29 mouse cellular contexts compared by ENCODE assay signal in genomic region chr11:109391200-109391599, GRCm38 (mm10). TPM values are rescaled to one million over a fixed set of nuclear protein-coding genes. Genes with fewer than 3 reads are reported as not detected.
"Had no signal": no experiment of that assay in that cellular context is flagged by ENCODE, and none has a peak within 500 bp of the region (broad histone marks: within the 10 kb centered on the region; RNA-seq: fewer than 3 reads in every experiment).

No protein-coding gene starts in this region.

- H3K9ac ChIP-seq: kidney, embryonic 15.5 days; limb, embryonic 12.5 days; limb, embryonic 15.5 days; liver, embryonic 13.5 days; midbrain, embryonic 13.5 days had no signal

- DNase-seq: kidney, adult 8-10 months; layer of hippocampus, postnatal 36 days; left cerebral cortex, postnatal 4 days; liver, embryonic 13.5 days; lung, postnatal 14 days; lung, postnatal 4 days; thymus, adult 18-20 months; thymus, postnatal 36 days had no signal

- H3K9me3 ChIP-seq: kidney, embryonic 15.5 days; limb, embryonic 12.5 days; limb, embryonic 15.5 days; liver, embryonic 13.5 days; midbrain, embryonic 10.5 days; midbrain, embryonic 13.5 days had no signal

- ATAC-seq: midbrain, embryonic 13.5 days; midbrain, embryonic 16.5 days had no signal

- H3K4me1 ChIP-seq: kidney, embryonic 15.5 days; limb, embryonic 12.5 days; midbrain, embryonic 13.5 days had no signal

- H3K27me3 ChIP-seq: kidney, embryonic 15.5 days; limb, embryonic 12.5 days; limb, embryonic 15.5 days; liver, embryonic 13.5 days; midbrain, embryonic 13.5 days had no signal

- H3K4me3 ChIP-seq: kidney, embryonic 15.5 days; left cerebral cortex, adult 2 months; limb, embryonic 12.5 days; limb, embryonic 15.5 days; liver, embryonic 13.5 days; midbrain, embryonic 10.5 days; midbrain, embryonic 13.5 days; myocyte had no signal

- H3K4me2 ChIP-seq: kidney, embryonic 15.5 days; limb, embryonic 12.5 days; limb, embryonic 15.5 days; liver, embryonic 13.5 days; midbrain, embryonic 13.5 days had no signal

- H3K27ac ChIP-seq: kidney, embryonic 15.5 days; left cerebral cortex, adult 2 months; limb, embryonic 12.5 days; limb, embryonic 15.5 days; midbrain, embryonic 10.5 days; midbrain, embryonic 13.5 days had no signal

RNA-seq across cellular contexts. Expression of gene 9930022D16Rik, which starts 22.5 kb away (rescaled TPM):
- total RNA-seq: layer of hippocampus, adult 8-10 months; layer of hippocampus, postnatal 10 days; layer of hippocampus, postnatal 36 days; left cerebral cortex, adult 2 months; left cerebral cortex, postnatal 10 days; left cerebral cortex, postnatal 4 days; megakaryocyte progenitor cell, adult 5-6 weeks had no signal
- polyA plus RNA-seq: kidney, embryonic 15.5 days; limb, embryonic 12.5 days; limb, embryonic 15.5 days; liver, embryonic 13.5 days; liver, embryonic 16.5 days; lung, adult 2 months; lung, embryonic 16.5 days; midbrain, embryonic 10.5 days; midbrain, embryonic 13.5 days; midbrain, embryonic 16.5 days; myocyte; neural tube, embryonic 14.5 days; small intestine, adult 2 months; spleen, adult 2 months; stomach, embryonic 16.5 days; testis, adult 2 months; urinary bladder, adult 2 months had no signal
